Mouse (Mus musculus) lung, embryonic 16.5 days (tissue): ENCODE measurements around the gene Atp5h. TPM values are rescaled to one million over a fixed set of nuclear protein-coding genes. Genes with fewer than 3 reads are reported as not detected.

Experiments
- ATAC-seq: fragments of 200-750 bp; cut with Nextera tagmentation; 2 replicates; pipeline ENCODE4 v1.8.0; 2017; ENCODE audit warnings: low read depth, mild to moderate bottlenecking, moderate library complexity
- H3K27ac ChIP-seq: fragments of 300-500 bp; sonication (generic); 2 replicates; pipeline ENCODE4 v1.5.1; 2014; ENCODE audit warnings: mild to moderate bottlenecking, control low read depth, low read length
- H3K27me3 ChIP-seq: fragments of 300-500 bp; sonication (generic); 2 replicates; pipeline ENCODE4 v1.6.1; 2014; ENCODE audit warnings: low read depth, low read length, mixed read lengths; ENCODE audit not compliant: control insufficient read depth, insufficient read depth
- H3K36me3 ChIP-seq: fragments of 300-500 bp; sonication (generic); 2 replicates; pipeline ENCODE4 v1.6.1; 2014; ENCODE audit warnings: low read length; ENCODE audit not compliant: control insufficient read depth, insufficient read depth
- H3K4me1 ChIP-seq: fragments of 300-500 bp; sonication (generic); replicated peaks from 2 replicates; pipeline ENCODE4 v1.6.1; 2014; ENCODE audit warnings: low read length, mixed read lengths; ENCODE audit not compliant: control insufficient read depth, insufficient read depth
- H3K4me2 ChIP-seq: fragments of 300-500 bp; sonication (generic); 2 replicates; pipeline ENCODE4 v1.6.1; 2014; ENCODE audit warnings: low read depth, low read length, control low read depth
- H3K4me3 ChIP-seq: fragments of 300-500 bp; sonication (generic); 2 replicates; pipeline ENCODE4 v1.5.1; 2014; ENCODE audit warnings: mild to moderate bottlenecking, low read length, control low read depth
- H3K9ac ChIP-seq: fragments of 300-500 bp; sonication (generic); 2 replicates; pipeline ENCODE4 v1.6.1; 2014; ENCODE audit warnings: low read length, control low read depth
- H3K9me3 ChIP-seq: fragments of 300-500 bp; sonication (generic); 2 replicates; pipeline ENCODE4 v1.6.1; 2016; ENCODE audit warnings: low read length; ENCODE audit not compliant: control insufficient read depth
- WGBS: fragments of 180-500 bp; shearing (Covaris S2); extraction: QIAGEN DNeasy Blood & Tissue Kit; methylation state at CpG from one replicate; pipeline ENCODE4 v1.1.7; 2014; 5-methylcytosine and 5-hydroxymethylcytosine counted together
- polyA plus RNA-seq: library from polyadenylated mRNA; unstranded; fragments of >200 nt; fragmentation: Nextera tagmentation; extraction: Ambion mirVana; gene quantifications from 2 replicates; pipeline ENCODE4 v1.2.1, GENCODE M21; 2015

The Atp5h gene
- polyA plus RNA-seq, 1 experiment from 2014 or later, result 823 TPM

- WGBS, result 50% methylated on average over 7 of the region's 7 CpGs
- Histone ChIP-seq H3K4me1 (peaks cover 19% of the 10 kb centered on the region), H3K9ac (no peak overlapping the region), H3K27ac (no peak overlapping the region), H3K36me3 (no peaks in the 10 kb centered on the region), H3K9me3 (peaks cover 3% of the 10 kb centered on the region; the same call in 1 of the 2 replicates), H3K4me3 (no peak overlapping the region), H3K27me3 (peaks cover 5% of the 10 kb centered on the region), H3K4me2 (no peak overlapping the region)
- ATAC-seq, result no peak
These were observed 43.0 kb downstream of the Atp5h start for GRCm38 (mm10) chr11:115376722-115377121.

GRCm38 (mm10) chr11:115374695-115375425, 44.9 kb downstream of the Atp5h start:
- peaks cover 12% of the 10 kb centered on the region for H3K4me1 ChIP-seq
- H3K36me3 ChIP-seq, result no peaks in the 10 kb centered on the region
- peak overlapping the region; percentile 68 for H3K4me2 ChIP-seq
- H3K9ac ChIP-seq, result peak overlapping the region; percentile 48; the same call in 1 of the 2 replicates
- ATAC-seq, result no peak
- H3K4me3 ChIP-seq, result no peak overlapping the region
- H3K27me3 ChIP-seq, result peaks cover 5% of the 10 kb centered on the region
- H3K9me3 ChIP-seq, result peaks cover 3% of the 10 kb centered on the region; the same call in 1 of the 2 replicates
- H3K27ac ChIP-seq, result no peak overlapping the region
- 58% methylated on average over 12 of the region's 12 CpGs for WGBS

GRCm38 (mm10) chr11:115373805-115374694, 45.7 kb downstream of the Atp5h start:
- H3K27me3 ChIP-seq, result peaks cover 5% of the 10 kb centered on the region
- peak; percentile 85 for ATAC-seq
- 1% methylated on average over 30 of the region's 30 CpGs for WGBS
- H3K36me3 ChIP-seq, result no peaks in the 10 kb centered on the region
- H3K9me3 ChIP-seq, result peaks cover 3% of the 10 kb centered on the region; the same call in 1 of the 2 replicates
- H3K27ac ChIP-seq, result no peak overlapping the region
- H3K4me2 ChIP-seq, result peak overlapping the region; percentile 68
- H3K4me1 ChIP-seq, result peaks cover 12% of the 10 kb centered on the region
- H3K9ac ChIP-seq, result peak overlapping the region; percentile 48
- peak overlapping the region; percentile 41 for H3K4me3 ChIP-seq

- ATAC-seq, result no peak
- Histone ChIP-seq H3K36me3 (no peaks in the 10 kb centered on the region), H3K4me1 (peaks cover 12% of the 10 kb centered on the region), H3K4me2 (no peak overlapping the region), H3K27ac (no peak overlapping the region), H3K27me3 (peaks cover 13% of the 10 kb centered on the region), H3K4me3 (no peak overlapping the region), H3K9ac (no peak overlapping the region), H3K9me3 (no peaks in the 10 kb centered on the region)
- 53% methylated on average over 2 of the region's 2 CpGs for WGBS
These were observed 47.0 kb downstream of the Atp5h start for GRCm38 (mm10) chr11:115372737-115373136.

- ATAC-seq, result no peak
- peaks cover 13% of the 10 kb centered on the region for H3K4me1 ChIP-seq
- H3K9ac ChIP-seq, result no peak overlapping the region
- no peak overlapping the region for H3K4me2 ChIP-seq
- peaks cover 20% of the 10 kb centered on the region for H3K27me3 ChIP-seq
- no peak overlapping the region for H3K27ac ChIP-seq
- 23% methylated on average over 1 of the region's 1 CpGs for WGBS
- H3K36me3 ChIP-seq, result no peaks in the 10 kb centered on the region
- no peaks in the 10 kb centered on the region for H3K9me3 ChIP-seq
- no peak overlapping the region for H3K4me3 ChIP-seq
These were observed 47.7 kb downstream of the Atp5h start for GRCm38 (mm10) chr11:115372015-115372414.

GRCm38 (mm10) chr11:115371354-115371753, 48.4 kb downstream of the Atp5h start:
- peaks cover 17% of the 10 kb centered on the region for H3K4me1 ChIP-seq
- no peak overlapping the region for H3K4me3 ChIP-seq
- H3K27ac ChIP-seq, result no peak overlapping the region
- 47% methylated on average over 8 of the region's 8 CpGs for WGBS
- peaks cover 26% of the 10 kb centered on the region for H3K27me3 ChIP-seq
- no peak for ATAC-seq
- no peaks in the 10 kb centered on the region for H3K9me3 ChIP-seq
- H3K36me3 ChIP-seq, result no peaks in the 10 kb centered on the region
- H3K9ac ChIP-seq, result no peak overlapping the region
- H3K4me2 ChIP-seq, result no peak overlapping the region

GRCm38 (mm10) chr11:115370368-115370767, 49.4 kb downstream of the Atp5h start:
- no peak overlapping the region for H3K9ac ChIP-seq
- no peak for ATAC-seq
- peaks cover 32% of the 10 kb centered on the region for H3K27me3 ChIP-seq
- no peaks in the 10 kb centered on the region for H3K9me3 ChIP-seq
- H3K27ac ChIP-seq, result no peak overlapping the region
- H3K4me3 ChIP-seq, result no peak overlapping the region
- H3K4me2 ChIP-seq, result no peak overlapping the region
- WGBS, result 47% methylated on average over 7 of the region's 7 CpGs
- H3K4me1 ChIP-seq, result peaks cover 22% of the 10 kb centered on the region
- H3K36me3 ChIP-seq, result no peaks in the 10 kb centered on the region

GRCm38 (mm10) chr11:115367395-115367944, 52.3 kb downstream of the Atp5h start, which contains the start of gene Hid1:
TSS of gene Hid1 (minus strand) at chr11:115367756.
- Histone ChIP-seq H3K27ac (no peak within 1 kb of the TSS), H3K27me3 (peaks cover 27% of the 10 kb centered on the region), H3K9ac (peak within 1 kb of the TSS; percentile 61), H3K9me3 (no peaks in the 10 kb centered on the region), H3K4me2 (peak within 1 kb of the TSS; percentile 75), H3K4me3 (peak within 1 kb of the TSS; percentile 52), H3K36me3 (no peaks in the 10 kb centered on the region), H3K4me1 (peaks cover 15% of the 10 kb centered on the region)
- under 1% methylated on average over 39 of the region's 39 CpGs for WGBS
- peak; percentile 88 for ATAC-seq
